Mouse (Mus musculus): Measurements from ENCODE around the gene Timp3.
"Not testable (repeated sequence)": the region's sequence is repeated elsewhere in the genome, so short reads cannot be mapped to it uniquely, and the experiment has no call there.

The Timp3 gene

GRCm38 (mm10) chr10:86351287-86351686 is 51.1 kb downstream of the Timp3 start:
- no peak for DNase-seq (ENCODE audit: low spot score in 2 of 2)

- DNase-seq (ENCODE audit: low spot score in 2 of 2), result no peak
These were observed 52.3 kb downstream of the Timp3 start for GRCm38 (mm10) chr10:86352521-86352920.

GRCm38 (mm10) chr10:86356819-86357563 is 56.8 kb downstream of the Timp3 start:
- no peak for DNase-seq (ENCODE audit: low spot score in 2 of 2)

GRCm38 (mm10) chr10:86358307-86358975 is 58.3 kb downstream of the Timp3 start:
- no peak for DNase-seq (ENCODE audit: low spot score in 2 of 2)

DNA sequence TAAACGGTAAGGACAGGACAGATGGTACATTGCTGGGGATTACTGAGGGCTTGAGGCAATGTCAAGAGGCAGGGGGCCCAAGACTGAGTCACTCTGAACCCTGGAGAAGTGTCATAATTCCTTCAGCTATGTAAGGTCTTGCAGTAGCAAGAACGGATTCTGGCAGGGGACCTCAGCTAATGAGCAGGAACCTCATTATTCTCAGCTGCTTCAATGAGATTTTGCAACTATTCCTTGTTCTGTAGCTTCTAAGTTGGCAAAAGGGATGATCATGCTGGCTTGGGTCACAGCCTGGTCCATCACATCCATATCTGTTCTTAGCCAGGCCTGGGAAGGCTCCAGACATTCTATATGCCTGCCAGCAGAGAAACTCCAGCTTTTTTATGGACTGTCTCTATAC is 59.0 kb downstream of the Timp3 start:
- no peak for DNase-seq (ENCODE audit: low spot score in 2 of 2)

GRCm38 (mm10) chr10:86359699-86360098 is 59.5 kb downstream of the Timp3 start:
- DNase-seq (ENCODE audit: low spot score in 2 of 2), result no peak

GRCm38 (mm10) chr10:86363669-86364309 is 63.6 kb downstream of the Timp3 start:
- DNase-seq (ENCODE audit: low spot score in 2 of 2), result no peak

GRCm38 (mm10) chr10:86365632-86366092 is 65.5 kb downstream of the Timp3 start:
- no peak for DNase-seq (ENCODE audit: low spot score in 2 of 2)

DNA sequence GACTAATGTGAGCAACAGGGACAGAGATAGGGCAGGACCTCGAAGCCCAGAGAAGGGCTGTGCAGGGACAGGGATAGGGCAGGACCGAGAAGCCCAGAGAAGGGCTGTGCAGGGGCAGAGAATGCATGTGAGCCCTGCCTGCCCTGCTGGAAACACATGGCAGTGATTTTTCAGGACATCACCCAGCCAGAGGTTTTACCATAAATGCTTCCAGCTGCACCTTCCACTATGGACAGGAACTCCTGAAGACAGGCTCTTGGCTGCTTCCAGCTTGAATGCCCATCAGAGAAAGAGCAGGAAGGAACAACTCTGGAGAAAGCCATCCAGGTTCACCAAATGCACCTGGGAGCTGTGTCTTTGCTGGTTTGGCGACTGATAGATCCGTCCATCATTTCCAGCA is 67.2 kb downstream of the Timp3 start:
- DNase-seq (ENCODE audit: low spot score in 2 of 2), result no peak

GRCm38 (mm10) chr10:86368811-86369210 is 68.6 kb downstream of the Timp3 start:
- no peak for DNase-seq (ENCODE audit: low spot score in 2 of 2)

DNA sequence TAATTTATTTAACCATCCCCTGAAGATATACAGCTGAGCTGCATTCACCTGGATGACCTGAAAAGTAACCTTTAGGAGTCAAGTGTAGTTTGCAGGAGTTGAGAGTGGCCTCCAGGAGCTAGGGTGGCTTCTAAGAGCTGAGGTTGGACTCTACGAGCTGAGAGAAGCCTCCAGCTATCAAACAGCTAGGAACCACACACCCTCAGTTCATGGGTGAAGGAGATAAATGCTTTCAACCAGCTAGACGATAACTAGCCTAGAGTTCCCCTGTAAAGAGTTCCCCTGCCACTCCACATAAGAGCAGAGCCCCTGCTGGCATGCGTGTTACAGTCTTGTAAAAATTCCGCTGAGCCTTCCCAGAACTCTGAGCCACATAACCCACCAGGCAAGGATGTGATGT is 69.2 kb downstream of the Timp3 start:
- no peak for DNase-seq (ENCODE audit: low spot score in 2 of 2)

DNA sequence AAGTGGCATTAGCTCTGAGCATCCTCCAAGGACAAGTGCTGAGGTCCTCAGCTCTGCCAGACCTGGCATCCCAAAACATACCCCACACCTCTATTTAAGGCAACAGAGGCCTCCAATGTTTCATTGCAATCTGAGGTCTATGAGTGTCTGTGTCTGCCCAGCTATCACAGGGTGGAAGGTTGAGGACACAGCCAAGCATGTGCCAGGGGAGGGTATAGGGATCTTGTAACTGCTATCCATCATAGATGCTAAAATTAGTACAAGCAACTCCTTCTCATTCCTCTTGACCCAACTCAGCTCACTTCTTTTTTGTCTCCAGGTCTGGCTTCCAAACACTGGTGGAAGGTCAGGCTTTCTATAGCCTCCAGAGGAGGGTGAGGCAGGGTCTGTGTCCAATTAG is 71.4 kb downstream of the Timp3 start:
- DNase-seq (ENCODE audit: low spot score in 2 of 2), result no peak

GRCm38 (mm10) chr10:86374061-86374460 is 73.9 kb downstream of the Timp3 start:
- DNase-seq (ENCODE audit: low spot score in 2 of 2), result no peak

DNA sequence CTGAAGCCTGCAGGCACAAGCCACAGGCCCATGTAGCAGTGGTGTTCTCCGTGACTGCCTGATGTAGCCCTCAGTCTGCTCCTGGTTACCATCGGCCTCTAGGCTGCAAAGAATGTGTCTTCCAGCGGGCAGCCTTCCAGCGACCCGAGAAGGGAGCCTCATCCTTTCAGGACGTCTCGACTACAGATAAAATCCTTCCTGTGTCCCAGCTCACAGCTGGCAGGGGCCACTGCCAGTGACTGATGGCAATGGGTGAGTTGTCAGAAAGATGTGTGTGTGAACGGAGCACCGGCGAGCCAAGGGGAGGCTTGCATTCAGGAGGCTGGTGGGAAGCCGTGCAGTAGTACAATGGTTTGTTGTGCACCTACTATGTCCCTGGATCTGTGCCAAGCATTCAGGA is 75.7 kb downstream of the Timp3 start:
- no peak for DNase-seq (ENCODE audit: low spot score in 2 of 2)

GRCm38 (mm10) chr10:86376392-86377185 is 76.4 kb downstream of the Timp3 start:
- DNase-seq (ENCODE audit: low spot score in 2 of 2), result no peak

DNA sequence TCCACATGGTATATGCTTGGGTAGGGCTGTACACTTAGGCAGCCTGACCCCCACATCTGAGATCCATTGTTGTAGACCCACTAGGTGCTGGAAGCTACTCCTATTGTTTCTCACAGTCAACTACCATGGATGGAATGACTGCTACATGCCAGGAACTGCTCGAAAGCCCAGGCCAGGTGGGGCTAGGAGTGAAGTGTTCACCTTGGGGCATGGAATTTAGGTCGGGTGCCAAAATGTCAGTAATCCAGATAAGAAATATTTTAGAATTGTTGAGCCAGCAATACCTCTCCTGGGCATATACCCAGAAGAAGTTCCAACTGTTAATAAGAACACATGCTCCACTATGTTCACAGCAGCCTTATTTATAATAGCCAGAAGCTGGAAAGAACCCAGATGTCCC is 78.6 kb downstream of the Timp3 start:
- DNase-seq (ENCODE audit: low spot score in 2 of 2), result not testable (repeated sequence)

- DNase-seq (ENCODE audit: low spot score in 2 of 2), result no peak
These were observed 80.5 kb downstream of the Timp3 start for GRCm38 (mm10) chr10:86380626-86381025.

DNA sequence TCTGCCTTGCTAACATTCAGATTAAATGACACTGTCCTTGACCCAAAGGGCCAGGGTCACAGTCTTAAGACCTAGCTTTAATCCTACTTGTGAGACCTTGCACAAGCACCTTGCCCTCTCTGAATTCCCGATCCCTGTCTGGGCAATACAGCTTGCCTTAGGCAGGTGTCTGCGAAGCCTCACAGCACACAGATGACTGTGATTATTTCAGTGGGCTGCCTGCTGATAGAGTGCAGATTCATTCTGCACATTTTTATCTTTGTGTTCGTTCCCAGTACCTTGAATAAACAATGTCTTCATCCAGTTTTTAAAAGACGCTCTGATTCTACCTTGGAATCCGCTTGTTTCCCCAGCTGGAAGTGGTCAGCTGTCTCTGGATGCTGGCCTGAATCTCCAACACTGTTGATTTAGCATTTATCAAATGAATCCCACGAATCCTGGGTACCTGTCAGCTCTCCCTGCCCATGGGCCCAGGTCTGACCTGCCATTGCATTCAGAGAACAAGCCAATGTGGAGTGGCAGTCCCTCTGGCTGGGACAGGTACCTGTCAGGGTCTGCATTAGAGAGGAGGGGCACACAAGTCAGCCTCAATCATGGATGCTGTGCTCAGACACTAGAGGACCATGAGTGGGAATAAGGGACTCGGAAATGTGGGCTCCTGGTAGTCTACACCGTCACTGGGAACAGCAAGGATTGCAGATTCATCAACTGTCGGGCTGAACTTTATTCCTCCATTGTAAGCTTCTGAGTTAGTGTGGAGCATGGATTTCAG is 81.2 kb downstream of the Timp3 start:
- no peak for DNase-seq (ENCODE audit: low spot score in 2 of 2)

- DNase-seq (ENCODE audit: low spot score in 2 of 2), result no peak
These were observed 81.7 kb downstream of the Timp3 start for GRCm38 (mm10) chr10:86381922-86382260.

- DNase-seq (ENCODE audit: low spot score in 2 of 2), result no peak
These were observed 84.5 kb downstream of the Timp3 start for GRCm38 (mm10) chr10:86384655-86385054.

- peak in 1 of 2 experiments; percentile 4 for DNase-seq (ENCODE audit: low spot score in 2 of 2)
These were observed 85.5 kb downstream of the Timp3 start for GRCm38 (mm10) chr10:86385656-86386055.

Data from spleen, postnatal 36 days (tissue).